Mouse (Mus musculus) inflammation-experienced regulatory T-cells, adult 6 months (primary cell): ENCODE measurements around the gene Pcsk6. TPM values are rescaled to one million over a fixed set of nuclear protein-coding genes. Genes with fewer than 3 reads are reported as not detected.
"Not testable (repeated sequence)": the region's sequence is repeated elsewhere in the genome, so short reads cannot be mapped to it uniquely, and the experiment has no call there.

Experiments
- ATAC-seq: one replicate; pipeline ENCODE4 v1.8.0; 2017
- polyA plus RNA-seq, 3 experiments: library from polyadenylated mRNA; unstranded; fragments of 100-300 nt; shearing (Covaris generic); gene quantifications; one replicate each; pipeline ENCODE4 v1.2.1; 2017

Gene Pcsk6
- polyA plus RNA-seq: not detected

DNA sequence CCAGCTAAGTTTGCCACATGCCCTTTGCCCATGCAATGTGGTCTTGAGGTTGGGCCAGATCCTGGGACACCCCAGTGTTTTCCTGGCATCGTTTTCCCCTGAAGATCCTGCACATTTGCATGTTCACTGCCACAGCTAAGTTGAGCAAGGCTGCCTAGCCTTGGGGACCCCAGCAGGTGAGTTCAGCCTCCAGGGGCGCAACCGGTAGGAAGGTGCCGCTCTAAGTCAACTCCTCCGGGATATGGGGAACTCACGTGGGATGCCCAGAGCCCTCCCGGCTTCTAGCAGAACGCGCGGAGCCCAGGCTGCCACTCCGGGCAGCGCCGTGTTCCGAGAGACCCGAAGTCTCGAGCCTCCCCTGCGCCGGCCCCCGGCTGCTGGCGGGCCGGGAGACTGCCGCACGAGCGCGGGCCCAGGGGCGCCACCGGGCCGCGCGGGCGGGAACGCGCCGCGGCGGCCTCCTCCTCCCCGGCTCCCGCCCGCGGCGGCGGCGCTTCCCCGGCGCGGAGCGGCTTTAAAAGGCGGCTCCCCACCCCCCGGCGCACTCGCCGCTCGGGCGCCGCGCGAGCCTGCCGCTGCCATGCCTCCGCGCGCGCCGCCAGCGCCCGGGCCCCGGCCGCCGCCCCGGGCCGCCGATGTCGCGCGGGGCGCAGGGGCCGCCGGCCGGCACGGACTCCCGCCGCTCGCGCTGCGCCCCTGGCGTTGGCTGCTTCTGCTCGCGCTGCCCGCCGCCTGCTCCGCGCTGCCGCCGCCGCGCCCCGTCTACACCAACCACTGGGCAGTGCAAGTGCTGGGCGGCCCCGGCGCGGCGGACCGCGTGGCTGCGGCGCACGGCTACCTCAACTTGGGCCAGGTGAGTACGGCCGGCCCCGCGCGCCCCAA, at the start of gene Pcsk6:
Gene Pcsk6, plus strand, starts transcription at position 144 of the 882 bp plus-strand sequence.
- ATAC-seq: no peak

DNA sequence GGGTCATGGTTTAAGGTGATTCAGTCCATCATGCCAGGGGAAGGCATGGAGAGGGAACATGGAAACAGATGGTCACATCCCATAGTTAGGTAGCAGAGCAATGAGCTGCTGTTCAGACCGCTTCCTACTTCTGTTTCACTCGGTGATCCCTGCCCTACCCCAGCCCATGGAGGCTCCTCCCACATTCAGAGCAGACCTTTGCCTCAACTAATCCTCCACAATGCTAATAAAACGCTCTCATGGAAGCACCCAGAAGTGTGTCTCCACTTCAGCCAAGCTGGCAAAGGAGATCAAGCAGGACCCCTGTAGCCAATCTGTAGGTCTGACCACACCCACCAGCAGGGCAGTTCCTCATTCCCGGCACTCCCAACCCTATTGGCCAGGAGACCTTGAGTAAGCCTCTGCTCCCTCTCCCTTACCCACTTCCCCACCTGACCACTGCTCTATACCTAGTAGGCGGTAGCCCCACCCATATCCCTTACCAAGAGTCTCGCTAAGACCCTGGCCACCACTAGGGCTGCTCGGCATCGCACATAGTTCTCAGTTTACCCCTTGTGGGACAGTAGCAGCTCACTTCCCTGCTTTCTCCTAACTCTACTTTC, 47.8 kb upstream of the Pcsk6 start:
- ATAC-seq: no peak

DNA sequence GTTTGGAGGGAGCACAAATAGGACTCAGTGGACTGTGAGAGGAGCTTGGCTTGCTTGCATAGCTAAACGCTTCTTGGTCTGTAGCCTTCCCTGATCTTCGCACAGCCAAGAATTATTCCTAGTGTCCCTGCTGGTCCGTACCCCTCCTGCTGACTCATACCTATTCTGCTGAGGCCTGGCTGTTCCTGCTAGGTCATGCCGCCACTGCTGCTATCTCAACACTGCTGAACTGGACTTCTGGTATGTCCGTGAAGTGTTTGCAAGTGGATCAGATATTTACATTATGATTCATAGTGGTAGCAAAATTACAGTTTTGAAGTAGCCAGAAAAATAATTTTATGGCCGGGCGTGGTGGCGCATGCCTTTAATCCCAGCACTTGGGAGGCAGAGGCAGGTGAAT, 44.0 kb upstream of the Pcsk6 start:
- ATAC-seq: no peak

DNA sequence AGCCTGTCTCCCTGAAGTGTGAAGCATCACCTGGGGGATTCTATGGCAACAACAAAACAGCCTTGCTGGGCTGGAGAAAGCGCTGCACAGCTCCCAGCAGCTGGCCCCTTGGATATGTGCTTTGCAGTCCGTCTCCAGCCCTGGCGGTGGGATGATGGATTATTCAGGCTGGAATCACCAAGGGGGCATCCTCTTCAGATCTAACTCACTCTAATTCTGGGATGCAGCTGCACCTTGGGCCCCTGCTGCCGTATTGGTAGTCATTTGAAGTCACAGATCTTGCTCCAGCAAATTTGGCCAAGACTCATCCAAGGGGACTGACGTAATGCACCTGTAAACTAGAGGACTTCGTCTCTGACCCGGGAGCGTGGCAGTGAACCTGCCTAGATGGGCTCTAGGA, 41.1 kb upstream of the Pcsk6 start:
- no peak for ATAC-seq

DNA sequence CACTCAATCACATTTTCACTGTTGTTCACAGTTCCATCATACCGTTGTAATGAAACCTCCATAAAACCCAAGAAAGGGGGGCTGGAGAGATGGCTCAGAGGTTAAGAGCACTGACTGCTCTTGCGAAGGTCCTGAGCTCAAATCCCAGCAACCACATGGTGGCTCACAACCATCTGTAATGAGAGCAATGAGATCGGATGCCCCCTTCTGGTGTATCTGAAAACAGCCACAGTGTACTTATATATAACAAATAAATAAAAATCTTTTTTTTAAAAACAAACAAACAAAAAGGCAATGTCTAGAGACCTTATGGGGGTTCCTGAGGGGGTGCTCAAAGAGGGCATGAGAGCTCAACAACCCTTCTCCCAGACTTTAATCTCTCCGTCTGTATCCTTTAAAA, 39.6 kb upstream of the Pcsk6 start:
- ATAC-seq: not testable (repeated sequence)

DNA sequence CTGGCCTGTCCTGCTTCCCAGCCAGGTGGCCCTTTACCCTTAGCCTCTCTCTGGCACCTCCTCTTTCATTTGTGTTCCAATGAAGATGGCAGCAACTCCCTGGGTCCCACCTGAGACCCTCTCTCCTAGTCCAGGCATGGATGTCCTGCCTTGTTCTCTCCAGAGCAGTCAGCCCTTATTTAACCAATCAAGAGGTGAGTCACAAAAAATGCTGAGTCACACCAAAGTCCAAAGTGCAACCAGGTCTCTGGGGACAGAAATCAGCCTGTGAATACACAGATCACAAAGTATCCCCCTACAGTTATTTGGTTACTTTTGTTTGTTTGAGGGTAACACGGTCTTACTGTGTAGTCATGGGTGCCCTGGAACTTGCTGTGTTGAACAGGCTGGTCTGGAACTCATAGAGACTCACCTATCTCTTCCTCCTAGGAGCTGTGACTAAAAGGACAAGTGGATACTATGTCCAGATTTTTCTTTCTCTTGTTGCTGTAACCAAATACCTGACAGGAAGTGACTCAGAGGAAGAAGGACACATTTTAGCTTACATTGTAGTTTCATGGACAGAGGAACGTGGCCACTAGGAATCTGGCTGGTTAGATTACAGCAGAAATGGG, 38.9 kb upstream of the Pcsk6 start:
- ATAC-seq: no peak

DNA sequence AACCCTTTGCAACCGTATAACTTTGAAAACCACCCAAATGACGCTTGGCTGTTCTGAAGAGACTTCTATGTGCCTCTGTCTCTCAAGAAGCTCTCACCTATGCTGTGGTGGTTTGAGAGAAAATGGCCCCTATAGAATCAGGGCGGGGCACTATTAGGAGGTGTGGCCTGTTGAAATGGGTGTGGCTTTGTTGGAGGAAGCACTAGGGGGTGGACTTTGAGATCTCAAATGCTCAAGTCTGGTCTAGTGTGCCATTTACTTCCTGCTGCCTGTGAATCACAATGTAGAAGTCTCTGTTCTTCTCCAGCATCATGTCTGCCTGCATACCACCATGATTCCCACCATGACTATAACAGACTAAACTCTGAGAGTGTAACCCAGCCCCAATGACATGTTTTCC, 21.8 kb upstream of the Pcsk6 start:
- ATAC-seq: no peak

DNA sequence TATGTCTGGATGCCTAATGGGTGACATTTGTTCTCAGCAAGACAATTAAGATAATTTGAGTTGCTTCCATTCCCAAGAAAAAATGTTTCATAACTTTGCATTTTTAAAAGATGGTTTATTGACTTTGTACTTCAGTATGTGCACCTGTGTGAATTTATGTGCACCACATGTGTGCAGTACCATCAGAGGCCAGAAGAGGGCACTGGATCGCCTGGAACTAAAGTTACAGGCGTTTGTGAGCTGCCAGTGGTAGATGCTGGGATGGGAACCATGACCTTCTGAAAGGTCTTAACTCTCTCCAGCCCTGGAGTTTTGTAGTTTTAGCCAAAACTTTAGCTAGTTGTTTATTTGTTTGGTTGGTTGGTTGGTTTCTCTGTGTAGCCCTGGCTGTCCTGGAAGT, 18.3 kb upstream of the Pcsk6 start:
- no peak for ATAC-seq

DNA sequence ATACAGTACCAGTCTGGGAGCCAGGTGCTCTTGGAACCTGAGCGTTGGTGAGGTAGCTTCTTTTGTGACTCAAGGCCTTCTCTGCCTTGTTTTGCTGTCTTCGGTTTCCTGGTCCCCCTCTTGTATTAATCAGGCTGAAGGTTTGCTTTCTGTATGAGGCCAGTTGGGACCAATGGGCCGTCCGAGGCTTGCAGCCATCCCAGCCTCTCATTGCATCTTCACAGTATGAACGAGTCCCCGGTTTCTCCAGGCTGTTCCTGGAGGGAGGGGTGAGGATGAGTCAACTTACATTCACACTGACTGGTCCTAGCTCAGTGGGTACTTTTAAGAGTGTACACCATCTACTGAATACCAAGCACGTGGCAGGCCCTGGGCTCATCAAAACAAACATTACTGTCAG, 553 bp upstream of the Pcsk6 start:
- ATAC-seq: no peak

DNA sequence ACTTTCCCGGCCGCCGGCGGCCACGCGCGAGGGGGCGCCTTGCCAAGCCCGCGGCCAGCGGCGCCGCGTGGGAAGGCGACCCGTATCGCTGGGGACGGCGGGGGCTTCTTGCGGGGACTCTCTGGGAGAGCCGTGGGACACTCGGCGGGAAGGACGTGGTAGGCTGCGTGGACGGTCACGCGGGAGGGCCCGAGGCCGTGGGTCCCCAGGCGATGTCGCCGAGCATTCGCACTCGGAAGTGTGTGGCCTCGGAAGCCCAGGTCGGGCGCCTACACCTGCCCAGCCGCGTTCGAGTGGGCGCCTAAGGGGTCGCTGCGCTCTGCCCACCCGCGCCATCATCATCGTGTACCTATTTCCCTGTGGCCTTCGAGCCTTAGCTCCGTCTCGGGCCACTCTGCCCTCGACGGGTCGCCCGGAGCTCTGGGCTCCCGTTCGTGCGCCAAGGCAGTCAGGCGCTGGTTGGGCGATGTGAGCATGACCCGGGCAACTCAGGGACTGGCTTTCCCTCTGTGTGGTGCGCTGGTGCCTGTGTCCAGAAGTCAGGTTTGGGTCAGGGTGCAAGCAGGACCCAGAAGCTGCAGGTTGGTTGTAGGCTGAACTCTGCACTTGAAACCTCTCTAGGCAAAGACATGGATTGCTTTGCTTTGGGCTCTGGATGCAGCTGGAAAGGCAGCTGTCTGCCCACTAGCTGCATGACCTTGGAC, 1.1 kb downstream of the Pcsk6 start:
- no peak for ATAC-seq

DNA sequence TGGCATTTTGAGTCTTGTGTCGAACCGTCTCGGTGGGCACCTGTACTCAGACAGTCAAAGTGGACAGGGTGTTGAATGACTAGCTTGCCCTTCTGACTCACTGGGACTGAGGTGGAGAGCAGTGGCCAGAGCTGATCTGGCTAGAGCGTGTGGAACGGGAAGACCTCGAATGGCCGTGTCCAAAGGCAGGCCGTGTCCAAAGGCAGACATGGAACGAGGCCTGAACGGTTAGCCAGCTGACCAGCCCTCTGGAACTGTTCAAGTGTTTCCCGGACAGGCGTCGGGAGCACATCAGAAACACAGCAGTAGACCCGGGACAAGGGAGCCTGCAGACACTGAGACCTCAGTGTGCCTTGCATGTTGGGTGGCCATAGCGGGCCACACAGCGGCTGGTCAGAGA, 7.6 kb downstream of the Pcsk6 start:
- no peak for ATAC-seq

DNA sequence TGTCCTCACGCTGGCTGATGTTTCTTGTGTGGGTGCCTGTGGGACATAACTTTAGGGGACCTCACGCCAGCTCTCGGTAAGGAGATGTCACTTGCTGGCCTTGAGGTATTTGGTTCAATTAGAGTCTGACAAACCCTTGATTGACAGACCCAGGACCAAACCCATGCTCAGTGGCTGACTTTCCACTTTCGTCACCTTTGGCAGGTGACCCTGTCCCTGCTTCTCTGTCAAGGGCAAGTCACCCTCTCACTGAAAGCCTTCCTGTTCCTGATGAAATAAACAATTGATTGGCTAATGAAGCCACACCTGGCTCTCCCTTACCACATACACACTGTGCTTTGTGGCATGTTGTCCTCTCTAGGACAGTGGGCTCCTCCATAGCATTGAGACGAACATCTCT, 8.3 kb downstream of the Pcsk6 start:
- no peak for ATAC-seq

DNA sequence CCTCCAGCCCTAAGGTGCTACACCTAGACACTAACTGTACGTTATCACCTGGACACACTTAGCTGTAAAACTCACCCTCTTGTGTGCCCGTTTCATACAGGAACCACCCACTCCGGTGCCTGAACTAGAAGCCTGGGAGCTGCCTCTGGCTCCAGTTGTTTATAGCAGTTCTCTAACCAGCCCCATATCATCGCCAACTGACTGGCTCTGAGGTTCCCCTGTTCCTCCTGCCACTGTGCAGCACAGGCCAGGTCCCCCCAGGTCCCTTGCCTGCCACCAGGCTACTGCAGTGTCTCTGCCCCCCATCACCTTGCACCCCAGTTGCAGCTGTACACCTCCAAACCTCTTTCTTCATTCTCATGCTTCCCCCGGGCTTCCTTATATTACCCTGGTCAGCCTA, 8.7 kb downstream of the Pcsk6 start:
- ATAC-seq: no peak

DNA sequence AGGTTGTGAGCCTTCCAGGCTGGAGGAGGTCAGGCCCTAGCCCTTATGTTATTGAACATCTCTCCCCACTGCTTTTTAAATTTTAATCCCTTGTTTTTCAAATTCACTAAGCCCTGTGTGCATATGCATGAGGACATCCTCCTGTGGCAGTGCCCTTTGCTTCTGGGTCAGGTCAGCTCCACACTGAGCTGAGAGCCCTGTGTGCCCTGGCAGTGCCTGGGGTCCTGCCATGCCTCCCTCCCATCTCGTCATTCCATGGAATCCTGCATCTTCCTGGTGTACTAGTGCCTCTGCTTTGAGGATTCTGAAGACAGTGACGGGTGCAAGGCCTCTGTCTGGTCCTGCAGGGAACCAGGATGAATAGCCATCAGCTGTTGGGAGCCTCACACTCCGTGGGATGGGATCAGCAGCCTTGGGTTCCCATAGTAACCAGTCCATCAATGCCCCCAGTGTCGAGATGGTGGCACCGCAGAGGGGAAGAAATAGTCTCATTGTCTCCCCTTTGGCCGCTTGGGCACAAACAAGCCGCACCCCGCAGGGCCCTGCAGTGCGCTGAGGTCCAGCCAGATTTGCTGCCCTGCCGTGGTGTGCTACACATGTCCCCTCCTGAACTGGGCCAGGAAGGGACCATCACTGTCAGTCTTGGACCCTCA, 9.5 kb downstream of the Pcsk6 start:
- ATAC-seq: no peak

DNA sequence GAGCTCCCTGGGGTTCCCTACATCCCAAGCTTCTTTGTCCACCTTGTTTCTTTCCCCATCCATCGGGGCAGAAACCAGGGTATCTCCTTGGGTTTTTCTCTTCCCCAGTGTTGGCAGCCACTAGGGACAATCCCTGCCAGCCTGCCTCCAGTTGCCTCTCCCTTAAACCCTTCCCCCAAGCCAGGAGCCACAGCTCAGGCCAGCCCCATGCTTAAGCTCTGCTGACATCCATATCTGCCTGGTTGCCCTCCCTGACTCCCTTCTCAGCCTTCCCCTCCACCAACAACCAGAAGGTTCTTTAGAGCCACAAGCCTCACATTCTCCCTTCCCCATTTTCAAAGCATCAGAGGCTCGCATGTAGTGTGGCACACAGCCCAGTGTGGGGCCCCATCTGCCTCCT, 10.3 kb downstream of the Pcsk6 start:
- ATAC-seq: no peak

DNA sequence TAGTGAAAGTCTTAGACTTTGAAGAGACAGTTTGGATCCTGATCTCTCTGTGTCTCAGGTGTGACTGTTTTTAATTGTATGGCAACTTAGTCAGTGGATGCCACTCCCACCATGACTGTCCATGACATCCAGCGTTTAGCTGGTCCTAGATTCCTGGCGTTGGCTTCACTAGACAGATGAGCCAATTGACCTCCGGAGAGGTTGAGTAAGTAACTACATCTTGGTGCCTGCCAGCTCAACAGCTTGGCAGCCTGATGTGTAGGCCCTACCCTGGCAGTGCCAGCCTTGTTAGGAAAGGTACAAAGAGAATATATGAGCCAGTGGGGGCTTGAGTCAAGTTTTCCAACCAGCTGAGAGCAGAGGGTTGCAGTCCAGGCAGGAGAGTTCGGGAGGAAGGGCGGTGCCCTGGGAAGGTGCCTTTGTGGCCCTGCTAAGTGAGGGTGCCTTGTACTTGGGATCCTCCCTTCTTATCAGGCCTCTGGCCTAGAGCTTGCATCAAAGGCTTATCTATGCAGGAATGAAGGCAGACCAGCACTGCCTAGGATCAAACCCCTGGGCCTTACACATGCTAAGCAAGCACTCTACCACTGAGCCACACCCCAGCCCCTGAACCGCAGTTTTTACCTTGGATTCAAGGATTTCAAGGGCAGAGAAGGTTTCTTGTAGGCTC, 11.8 kb downstream of the Pcsk6 start:
- no peak for ATAC-seq

DNA sequence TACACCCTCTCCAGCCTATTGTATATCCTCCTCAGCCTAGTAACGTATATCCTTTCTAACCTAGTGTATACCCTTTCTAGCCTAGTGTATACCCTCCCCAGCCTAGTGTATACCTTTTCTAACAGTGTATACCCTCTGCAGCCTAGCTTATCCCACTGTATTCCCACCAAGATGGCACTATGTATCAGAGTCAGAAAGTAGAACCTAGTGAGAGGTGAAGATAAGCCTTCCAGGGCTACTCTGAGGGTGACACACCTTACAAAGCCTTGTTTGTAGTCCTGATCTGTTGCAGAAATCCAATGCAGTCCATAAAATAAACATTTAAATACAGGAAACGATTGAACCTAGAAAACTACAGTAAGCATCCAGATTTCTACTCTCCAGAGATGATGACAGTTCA, 12.4 kb downstream of the Pcsk6 start:
- no peak for ATAC-seq

DNA sequence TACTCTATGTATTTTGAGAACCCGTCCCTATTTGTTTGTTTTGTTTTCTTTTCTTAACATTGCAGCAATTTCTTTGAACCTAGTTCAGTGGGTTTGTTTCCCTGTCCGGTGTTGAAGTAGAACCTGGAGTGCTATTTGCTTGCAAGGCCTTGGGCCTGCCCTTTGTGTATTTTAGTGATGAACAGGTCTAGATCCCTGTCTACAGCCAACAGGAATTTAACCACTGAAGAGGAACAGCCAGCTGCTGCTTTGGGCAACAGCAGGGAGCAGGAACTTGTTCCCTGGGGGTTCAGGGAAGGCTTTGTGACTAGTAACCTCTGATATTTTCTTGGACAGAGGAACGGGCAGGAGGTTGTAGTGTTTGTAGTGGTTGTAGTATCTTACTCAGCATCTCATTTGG, 15.1 kb downstream of the Pcsk6 start:
- no peak for ATAC-seq

DNA sequence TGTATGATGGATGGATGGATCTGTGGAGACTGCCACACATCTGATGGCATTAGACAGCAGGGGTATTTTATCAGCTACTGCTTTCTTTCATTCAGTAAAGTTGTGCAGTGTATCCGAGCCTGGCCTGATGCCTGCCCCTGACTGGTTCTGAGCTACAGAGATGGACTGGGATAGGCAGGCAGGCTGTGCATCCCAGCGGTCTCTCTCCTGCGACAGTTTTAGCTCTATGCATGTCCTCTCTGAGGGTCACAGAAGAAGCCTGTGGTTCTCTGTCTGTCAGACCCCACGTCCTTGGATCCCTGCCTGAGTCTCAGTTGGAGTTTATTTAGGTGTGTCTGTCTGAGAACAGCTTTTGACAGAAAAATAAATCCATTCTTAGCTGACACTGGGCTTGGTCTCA, 16.7 kb downstream of the Pcsk6 start:
- ATAC-seq: no peak

DNA sequence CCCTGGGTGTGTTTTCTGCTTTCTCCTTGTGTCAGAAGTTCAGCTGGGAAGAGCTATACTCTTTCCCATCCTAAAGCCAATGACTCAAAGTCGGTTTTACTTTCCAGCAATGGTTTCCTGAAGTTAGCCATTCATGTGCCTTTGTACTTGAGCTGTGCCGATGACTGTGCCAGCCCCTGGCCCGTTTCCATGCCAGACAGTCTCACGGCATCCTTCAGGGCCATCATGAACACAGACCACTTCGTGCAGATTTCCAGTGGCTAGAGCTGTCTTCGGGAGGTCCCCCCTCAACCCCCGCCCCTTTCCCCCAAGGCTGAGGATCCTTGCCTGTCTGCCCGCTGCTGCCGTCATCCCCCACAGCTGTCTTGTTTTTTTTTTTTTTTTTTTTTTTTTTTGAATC, 17.8 kb downstream of the Pcsk6 start:
- no peak for ATAC-seq

DNA sequence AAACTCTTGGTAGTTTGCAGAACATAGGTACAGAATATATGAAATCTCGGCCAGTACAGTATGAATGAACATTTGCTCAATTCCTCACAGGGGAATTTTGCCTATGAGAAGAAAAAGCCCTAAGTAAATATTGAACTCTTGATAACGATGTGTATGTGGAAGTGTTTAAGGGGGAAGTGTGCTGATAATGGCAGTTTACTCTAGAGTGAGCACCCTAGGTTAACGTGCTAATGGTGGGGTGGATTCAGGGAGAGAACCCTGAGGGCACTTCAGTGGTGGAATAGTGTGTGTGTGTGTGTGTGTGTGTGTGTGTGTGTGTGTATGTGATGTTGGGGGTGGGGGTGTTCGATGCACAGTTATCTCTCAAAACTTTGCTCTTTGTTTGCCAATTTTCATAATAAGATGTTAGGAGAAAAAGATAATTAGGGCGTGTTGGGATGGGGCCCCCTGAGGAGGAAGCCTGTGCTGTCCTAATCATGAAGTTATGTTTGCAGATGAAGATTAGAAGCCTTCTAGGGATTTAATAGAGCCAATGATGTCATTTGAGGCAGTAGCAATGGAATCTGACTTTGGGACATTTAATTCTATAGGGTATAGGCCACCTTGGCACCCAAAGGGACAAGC, 19.2 kb downstream of the Pcsk6 start:
- ATAC-seq: no peak

DNA sequence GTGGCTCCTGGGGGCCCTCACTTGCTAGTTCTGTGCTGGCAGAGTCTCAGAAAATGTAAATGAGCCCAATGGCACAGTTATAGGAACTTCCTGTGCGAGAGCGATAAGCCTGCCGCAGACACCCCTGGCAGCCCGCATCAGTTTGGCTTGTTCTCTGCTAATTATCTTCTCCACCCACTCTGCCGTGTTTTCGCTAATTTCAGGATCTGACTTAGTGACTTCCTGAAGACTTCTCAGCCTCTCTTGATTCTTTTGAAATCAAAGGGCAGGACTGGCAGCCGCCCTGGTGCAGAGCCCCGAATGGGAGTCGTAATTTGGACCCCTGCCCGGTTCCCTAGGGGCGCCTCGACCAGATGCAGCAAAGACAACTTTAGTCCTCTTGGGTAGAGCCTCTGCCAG, 19.8 kb downstream of the Pcsk6 start:
- no peak for ATAC-seq
